Mouse (Mus musculus): ENCODE results near the gene Lmx1b. TPM values are rescaled to one million over a fixed set of nuclear protein-coding genes. Genes with fewer than 3 reads are reported as not detected.

Gene Lmx1b
- polyA plus RNA-seq, 1 experiment from 2014 or later: 3.3 TPM

DNA sequence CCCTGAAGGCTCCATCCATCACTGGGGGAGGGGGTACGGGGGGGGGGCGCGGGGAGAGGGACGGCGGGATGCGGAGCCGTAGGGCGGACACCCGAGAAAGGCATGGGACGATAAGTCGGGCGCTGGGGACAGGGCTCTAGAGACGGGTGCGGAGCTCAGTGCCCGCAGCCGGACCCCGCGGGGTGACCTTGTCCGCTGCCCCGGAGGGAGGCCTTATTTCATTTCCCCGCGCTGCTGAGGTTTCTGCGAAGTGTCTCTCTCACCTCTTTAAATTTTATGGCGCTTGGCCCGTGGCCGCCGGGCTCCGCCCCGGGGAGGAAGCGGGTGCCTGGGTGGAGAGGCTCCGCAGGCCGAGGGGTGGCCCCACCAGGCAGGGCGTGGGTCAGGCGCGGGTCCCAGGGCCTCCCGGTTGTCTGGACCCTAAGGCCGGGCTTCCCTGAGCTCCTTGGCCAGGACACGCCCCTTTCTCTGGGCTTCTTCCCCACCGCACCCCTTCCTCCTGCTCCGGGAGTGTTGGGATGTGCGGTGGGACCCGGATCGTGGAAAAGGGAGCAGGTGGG, 96.0 kb downstream of the Lmx1b start:
- 0 out of 2 replicates have a peak, but pooled peaks have one; percentile 9 for ATAC-seq
- WGBS: under 1% methylated on average over 38 of the region's 43 CpGs
- Histone ChIP-seq H3K27me3 (replicated peaks; ENCODE audit: control insufficient read depth, insufficient read depth, low read length) (no peaks in the 10 kb centered on the region), H3K4me1 (ENCODE audit: control insufficient read depth, insufficient read depth, low read depth, low read length) (peaks cover 40% of the 10 kb centered on the region), H3K9me3 (ENCODE audit: control insufficient read depth, low read length) (no peaks in the 10 kb centered on the region), H3K36me3 (ENCODE audit: control insufficient read depth, insufficient read depth, low read length) (no peaks in the 10 kb centered on the region), H3K4me3 (ENCODE audit: low read length) (peak overlapping the region; percentile 51), H3K27ac (ENCODE audit: low read depth, low read length) (peak overlapping the region; percentile 87), H3K4me2 (ENCODE audit: low read length) (peak overlapping the region; percentile 90), H3K9ac (ENCODE audit: low read depth, low read length) (peak overlapping the region; percentile 73)

DNA sequence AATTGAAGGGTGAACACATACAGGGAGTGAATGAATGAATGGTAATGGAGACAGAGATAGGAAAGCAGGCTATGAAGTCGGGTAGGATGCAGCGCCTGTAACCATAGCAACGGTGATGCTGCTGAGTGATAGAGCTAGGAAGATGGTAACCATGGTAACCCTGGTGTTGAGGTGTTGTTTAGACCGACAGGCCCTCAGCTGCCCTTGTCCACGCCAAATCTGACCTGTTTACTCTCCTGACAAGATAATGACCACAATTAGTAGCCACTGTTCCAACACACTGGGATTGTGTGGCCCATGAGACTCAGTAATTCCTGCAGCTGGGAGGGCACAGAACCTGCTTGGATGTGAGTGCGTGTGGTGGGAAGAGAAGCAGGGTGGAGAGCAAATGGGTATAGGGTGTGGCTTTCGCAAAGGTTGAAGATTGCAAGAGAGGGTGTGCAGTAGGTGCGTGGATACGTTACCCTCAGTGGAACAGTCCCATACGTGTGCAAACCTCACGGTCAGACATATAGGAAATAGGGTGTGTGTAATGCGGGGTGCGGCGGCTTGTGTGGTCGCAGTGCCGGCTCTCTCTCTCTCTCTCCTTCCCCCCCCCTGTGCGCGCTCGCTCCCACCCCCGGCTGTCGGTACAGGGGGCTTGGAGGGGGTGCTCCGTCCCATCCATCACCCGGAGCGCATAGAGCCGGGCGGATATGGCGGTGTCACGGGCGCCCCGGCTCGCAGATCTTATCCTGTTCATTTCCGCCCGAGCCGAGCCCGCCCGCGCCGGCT, 96.7 kb downstream of the Lmx1b start:
- 1% methylated on average over 29 of the region's 38 CpGs for WGBS
- H3K27ac ChIP-seq (ENCODE audit: low read depth, low read length): peak overlapping the region; percentile 87
- no peaks in the 10 kb centered on the region for H3K36me3 ChIP-seq (ENCODE audit: control insufficient read depth, insufficient read depth, low read length)
- peaks cover 40% of the 10 kb centered on the region for H3K4me1 ChIP-seq (ENCODE audit: control insufficient read depth, insufficient read depth, low read depth, low read length)
- H3K9me3 ChIP-seq (ENCODE audit: control insufficient read depth, low read length): no peaks in the 10 kb centered on the region
- peak; percentile 79 for ATAC-seq
- H3K27me3 ChIP-seq (replicated peaks; ENCODE audit: control insufficient read depth, insufficient read depth, low read length): no peaks in the 10 kb centered on the region
- H3K9ac ChIP-seq (ENCODE audit: low read depth, low read length): peak overlapping the region; percentile 73
- H3K4me3 ChIP-seq (ENCODE audit: low read length): peak overlapping the region; percentile 51
- H3K4me2 ChIP-seq (ENCODE audit: low read length): peak overlapping the region; percentile 90

DNA sequence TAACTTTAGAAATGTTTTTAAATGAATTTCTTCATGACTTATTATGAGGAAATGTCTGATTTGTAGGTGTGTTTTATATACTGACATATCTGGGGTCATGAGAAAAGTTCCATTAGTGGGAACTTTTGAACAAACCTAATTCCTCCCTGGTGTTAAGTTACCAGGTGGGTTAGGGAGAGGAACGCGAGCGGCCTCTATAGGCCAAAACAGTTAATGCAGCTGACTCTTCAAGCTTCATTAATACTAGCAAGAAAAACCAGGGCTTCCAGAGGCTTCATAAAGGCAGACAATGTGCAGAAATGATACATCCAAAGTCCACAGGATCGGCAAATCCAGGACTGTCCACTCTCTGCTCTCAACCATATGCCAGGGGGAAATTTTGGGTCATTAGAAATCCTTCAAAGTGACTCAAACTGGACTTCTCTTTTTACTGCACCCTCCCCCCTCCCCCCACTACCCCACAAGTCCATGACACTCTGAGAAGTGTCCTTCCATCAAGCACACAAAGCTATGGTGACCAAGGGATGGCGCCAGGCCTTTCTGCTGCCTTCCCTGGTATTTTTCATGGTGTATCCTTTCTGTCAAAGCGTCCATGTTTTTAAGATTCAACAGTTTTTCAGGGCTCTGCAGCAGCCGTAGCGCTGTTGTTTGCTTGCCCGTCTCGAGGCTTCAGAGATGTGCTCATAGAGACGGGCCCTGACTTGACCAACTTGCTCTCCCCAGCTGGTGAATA, 97.4 kb downstream of the Lmx1b start:
- H3K4me3 ChIP-seq (ENCODE audit: low read length): peak overlapping the region; percentile 51; the same call in 1 of the 2 replicates
- H3K9ac ChIP-seq (ENCODE audit: low read depth, low read length): peak overlapping the region; percentile 38; the same call in 1 of the 2 replicates
- 2% methylated on average over 11 of the region's 11 CpGs for WGBS
- H3K27me3 ChIP-seq (replicated peaks; ENCODE audit: control insufficient read depth, insufficient read depth, low read length): no peaks in the 10 kb centered on the region
- no peaks in the 10 kb centered on the region for H3K9me3 ChIP-seq (ENCODE audit: control insufficient read depth, low read length)
- ATAC-seq: no peak
- peak overlapping the region; percentile 87 for H3K27ac ChIP-seq (ENCODE audit: low read depth, low read length)
- no peaks in the 10 kb centered on the region for H3K36me3 ChIP-seq (ENCODE audit: control insufficient read depth, insufficient read depth, low read length)
- H3K4me1 ChIP-seq (ENCODE audit: control insufficient read depth, insufficient read depth, low read depth, low read length): peaks cover 40% of the 10 kb centered on the region
- peak overlapping the region; percentile 90 for H3K4me2 ChIP-seq (ENCODE audit: low read length)

DNA sequence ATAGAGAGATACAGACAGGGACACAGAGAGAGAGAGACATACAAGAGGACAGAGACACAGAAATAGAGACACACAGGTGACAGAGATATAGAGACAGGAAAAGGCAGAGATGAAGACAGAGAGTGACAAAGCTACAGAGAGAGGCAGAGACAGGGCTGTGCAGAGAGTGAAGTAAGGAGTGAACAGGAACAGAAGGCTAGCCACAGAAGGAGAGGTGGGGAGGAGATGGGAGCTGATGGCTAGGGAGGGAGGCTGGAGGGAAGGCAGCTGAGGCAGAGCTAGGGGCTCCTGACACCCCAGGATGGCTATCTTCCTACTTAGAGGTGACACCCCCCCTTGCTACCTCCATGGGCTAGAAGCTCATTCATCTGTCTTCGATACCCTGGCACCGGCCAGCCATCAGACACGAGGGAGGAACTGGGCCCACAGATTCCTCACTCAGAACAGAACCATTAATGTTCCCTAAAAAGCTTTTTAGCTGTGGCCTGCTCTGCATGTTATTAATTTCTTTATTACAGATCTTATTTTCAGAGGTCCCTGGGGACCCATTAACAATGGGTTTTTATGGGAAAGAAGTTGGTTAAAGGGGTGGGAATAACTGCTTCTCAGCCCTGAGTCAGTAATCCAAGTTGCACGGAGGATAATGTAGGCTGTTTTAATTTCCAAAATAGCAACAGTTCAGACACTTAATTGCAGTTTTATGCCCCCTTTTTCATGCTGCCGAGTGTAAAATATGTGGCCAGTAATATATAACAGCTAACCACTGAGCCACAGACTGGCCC, 114.8 kb downstream of the Lmx1b start:
- H3K4me1 ChIP-seq (ENCODE audit: control insufficient read depth, insufficient read depth, low read depth, low read length): no peaks in the 10 kb centered on the region
- WGBS: 59% methylated on average over 5 of the region's 5 CpGs
- H3K27ac ChIP-seq (ENCODE audit: low read depth, low read length): no peak overlapping the region
- no peaks in the 10 kb centered on the region for H3K36me3 ChIP-seq (ENCODE audit: control insufficient read depth, insufficient read depth, low read length)
- H3K4me3 ChIP-seq (ENCODE audit: low read length): no peak overlapping the region
- no peaks in the 10 kb centered on the region for H3K27me3 ChIP-seq (replicated peaks; ENCODE audit: control insufficient read depth, insufficient read depth, low read length)
- peaks cover 7% of the 10 kb centered on the region for H3K9me3 ChIP-seq (ENCODE audit: control insufficient read depth, low read length)
- H3K9ac ChIP-seq (ENCODE audit: low read depth, low read length): no peak overlapping the region
- ATAC-seq: no peak
- no peak overlapping the region for H3K4me2 ChIP-seq (ENCODE audit: low read length)

DNA sequence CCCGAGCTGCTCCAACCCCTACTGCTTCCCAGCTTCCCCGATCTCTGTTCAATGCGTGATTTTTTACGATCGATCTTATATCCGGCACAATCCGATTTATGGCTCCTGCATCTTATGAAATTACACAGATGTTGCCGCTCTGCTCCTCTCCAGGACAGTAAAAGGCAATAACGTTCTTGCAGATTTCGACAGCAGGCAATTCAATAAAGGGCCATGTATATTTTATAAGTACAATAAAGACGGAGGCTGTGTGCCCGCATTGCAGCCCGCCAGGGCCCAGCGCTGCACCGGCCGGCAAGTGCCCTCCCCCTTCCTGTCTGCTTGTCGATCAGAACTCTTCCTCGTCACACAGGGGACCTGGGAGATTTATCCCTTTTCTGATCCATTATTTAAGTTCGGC, 124.5 kb downstream of the Lmx1b start:
- H3K9ac ChIP-seq (ENCODE audit: low read depth, low read length): no peak overlapping the region
- 61% methylated on average over 19 of the region's 19 CpGs for WGBS
- no peaks in the 10 kb centered on the region for H3K36me3 ChIP-seq (ENCODE audit: control insufficient read depth, insufficient read depth, low read length)
- 0 out of 2 replicates have a peak overlapping the region, but pooled peaks have one; percentile 17 for H3K27ac ChIP-seq (ENCODE audit: low read depth, low read length)
- no peak for ATAC-seq
- no peaks in the 10 kb centered on the region for H3K9me3 ChIP-seq (ENCODE audit: control insufficient read depth, low read length)
- no peak overlapping the region for H3K4me3 ChIP-seq (ENCODE audit: low read length)
- H3K4me2 ChIP-seq (ENCODE audit: low read length): 0 out of 2 replicates have a peak overlapping the region, but pooled peaks have one; percentile 5
- no peaks in the 10 kb centered on the region for H3K27me3 ChIP-seq (replicated peaks; ENCODE audit: control insufficient read depth, insufficient read depth, low read length)
- no peaks in the 10 kb centered on the region for H3K4me1 ChIP-seq (ENCODE audit: control insufficient read depth, insufficient read depth, low read depth, low read length)

DNA sequence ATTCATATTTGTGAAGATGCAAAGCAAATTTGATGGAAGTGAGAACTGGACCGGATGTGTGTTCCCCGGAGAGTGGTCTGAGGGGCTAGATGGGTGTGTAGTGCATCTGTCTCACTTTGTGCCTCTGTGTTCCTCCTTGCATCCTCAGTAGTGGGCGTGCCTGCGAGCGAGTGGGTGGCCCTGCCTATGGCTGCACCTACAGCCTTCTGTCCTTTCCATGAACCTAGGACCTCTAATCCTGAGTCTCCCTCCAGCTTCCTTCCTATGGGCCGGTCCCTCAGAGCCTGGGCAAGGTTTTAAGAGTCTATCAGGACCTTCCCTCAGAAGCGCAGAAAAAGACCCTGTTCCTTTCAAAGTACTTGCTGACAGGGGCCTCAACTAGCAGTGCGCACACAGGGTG, 124.9 kb downstream of the Lmx1b start:
- Histone ChIP-seq H3K4me2 (ENCODE audit: low read length) (0 out of 2 replicates have a peak overlapping the region, but pooled peaks have one; percentile 5), H3K4me1 (ENCODE audit: control insufficient read depth, insufficient read depth, low read depth, low read length) (no peaks in the 10 kb centered on the region), H3K4me3 (ENCODE audit: low read length) (no peak overlapping the region), H3K36me3 (ENCODE audit: control insufficient read depth, insufficient read depth, low read length) (no peaks in the 10 kb centered on the region), H3K27ac (ENCODE audit: low read depth, low read length) (0 out of 2 replicates have a peak overlapping the region, but pooled peaks have one; percentile 17), H3K9ac (ENCODE audit: low read depth, low read length) (no peak overlapping the region), H3K27me3 (replicated peaks; ENCODE audit: control insufficient read depth, insufficient read depth, low read length) (no peaks in the 10 kb centered on the region), H3K9me3 (ENCODE audit: control insufficient read depth, low read length) (no peaks in the 10 kb centered on the region)
- no peak for ATAC-seq
- WGBS: 86% methylated on average over 8 of the region's 8 CpGs

Other genes with a start within 250 kb of the Lmx1b start
- 5.3 and 7.8 TPM in 2 replicates for gene Zbtb34, start 209.2 kb downstream of the Lmx1b start, polyA plus RNA-seq (2015; fragmentation: Nextera tagmentation; extraction: Ambion mirVana)
- 20.7 and 21.7 TPM in 2 replicates for gene Zbtb43, start 172.0 kb downstream of the Lmx1b start, polyA plus RNA-seq (2015; fragmentation: Nextera tagmentation; extraction: Ambion mirVana)
- gene Mvb12b, start 247.4 kb upstream of the Lmx1b start, polyA plus RNA-seq (2015; fragmentation: Nextera tagmentation; extraction: Ambion mirVana): 43.9 and 46.5 TPM in 2 replicates